Mouse (Mus musculus) embryonic facial prominence, embryonic 13.5 days (tissue): ENCODE data around the gene Olfr1443. TPM values are rescaled to one million over a fixed set of nuclear protein-coding genes. Genes with fewer than 3 reads are reported as not detected.
"Not testable (repeated sequence)": the region's sequence is repeated elsewhere in the genome, so short reads cannot be mapped to it uniquely, and the experiment has no call there.

Experiments used
- ATAC-seq: fragments of 200-750 bp; cut with Nextera tagmentation; 2 replicates; pipeline ENCODE4 v1.8.0; 2017; ENCODE audit warnings: low read depth; ENCODE audit not compliant: insufficient number of reproducible peaks, insufficient read depth, low FRiP score, low TSS enrichment
- H3K27ac ChIP-seq: fragments of 300-500 bp; sonication (generic); 2 replicates; pipeline ENCODE4 v1.5.1; 2015; ENCODE audit warnings: moderate library complexity, mild to moderate bottlenecking, inconsistent platforms
- H3K27me3 ChIP-seq: fragments of 300-500 bp; sonication (generic); 2 replicates; pipeline ENCODE4 v1.6.1; 2015; ENCODE audit warnings: mild to moderate bottlenecking, inconsistent platforms
- H3K36me3 ChIP-seq: fragments of 300-500 bp; sonication (generic); 2 replicates; pipeline ENCODE4 v1.6.1; 2015; ENCODE audit warnings: mild to moderate bottlenecking, inconsistent platforms
- H3K4me1 ChIP-seq: fragments of 300-500 bp; sonication (generic); 2 replicates; pipeline ENCODE4 v1.6.1; 2015; ENCODE audit warnings: inconsistent platforms
- H3K4me2 ChIP-seq: fragments of 300-500 bp; sonication (generic); 2 replicates; pipeline ENCODE4 v1.6.1; 2015; ENCODE audit warnings: moderate library complexity, mild to moderate bottlenecking, inconsistent platforms
- H3K4me3 ChIP-seq: fragments of 300-500 bp; sonication (generic); 2 replicates; pipeline ENCODE4 v1.5.1; 2015; ENCODE audit warnings: mild to moderate bottlenecking, inconsistent platforms
- H3K9ac ChIP-seq: fragments of 300-500 bp; sonication (generic); 2 replicates; pipeline ENCODE4 v1.6.1; 2015; ENCODE audit warnings: mild to moderate bottlenecking, inconsistent platforms
- H3K9me3 ChIP-seq: fragments of 300-500 bp; sonication (generic); 2 replicates; pipeline ENCODE4 v1.6.1; 2016; ENCODE audit warnings: inconsistent platforms
- WGBS: fragments of 180-500 bp; shearing (Covaris S2); methylation state at CpG from one replicate; pipeline ENCODE4 v1.1.7; 2015; ENCODE audit warnings: mixed read lengths; 5-methylcytosine and 5-hydroxymethylcytosine counted together
- polyA plus RNA-seq: library from polyadenylated mRNA; unstranded; fragments of >200 nt; fragmentation: Nextera tagmentation; extraction: Ambion mirVana; gene quantifications from 2 replicates; pipeline ENCODE4 v1.2.1, GENCODE M21; 2015

Gene Olfr1443
- polyA plus RNA-seq, 1 experiment from 2014 or later: not detected

DNA sequence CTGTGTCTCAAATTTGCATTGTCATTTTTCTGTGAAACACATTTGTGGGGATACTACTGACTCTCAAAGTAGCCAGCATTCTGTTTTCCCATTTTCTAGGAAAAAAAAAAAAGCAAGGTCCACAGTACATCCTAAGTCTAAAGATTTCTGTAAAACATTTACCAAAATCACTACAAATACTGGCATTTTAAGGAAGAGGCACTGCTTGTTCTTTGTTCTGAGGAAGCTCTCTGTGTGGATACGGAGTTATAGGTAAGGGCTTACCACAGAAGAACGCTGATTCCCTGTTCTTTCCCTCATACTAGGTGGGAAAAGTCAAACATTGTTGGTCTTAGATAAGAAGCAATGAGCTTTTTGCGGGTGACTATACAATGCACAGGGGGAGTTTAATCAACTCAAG lies 17.7 kb downstream of the Olfr1443 start, which contains the start of gene Keg1:
Gene Keg1, plus strand, starts transcription at position 197 of the 400 bp plus-strand sequence.
- WGBS: 79% methylated on average over 3 of the region's 3 CpGs
- no peak within 1 kb of the TSS for H3K4me3 ChIP-seq

DNA sequence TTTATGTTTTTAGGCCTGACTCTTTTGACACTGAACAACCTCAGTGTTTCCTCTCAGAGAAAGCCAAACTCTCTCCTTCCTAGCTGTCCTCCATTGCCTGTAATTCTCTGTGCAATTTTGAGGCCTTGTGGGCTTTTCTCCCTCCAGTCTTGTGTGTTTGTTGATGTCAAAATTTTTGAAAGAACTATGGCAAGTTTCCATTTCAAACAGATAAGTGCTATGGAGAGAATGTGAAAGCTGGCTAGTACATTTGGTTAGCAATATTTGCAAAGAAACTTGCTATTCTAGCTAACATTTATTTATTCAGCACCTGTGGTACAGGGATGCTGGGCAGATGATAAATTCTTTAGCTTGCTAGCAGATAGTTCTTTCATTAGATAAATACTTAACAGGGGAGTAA lies 18.3 kb downstream of the Olfr1443 start:
- no peak overlapping the region for H3K4me3 ChIP-seq
- no peaks in the 10 kb centered on the region for H3K4me1 ChIP-seq
- no peak overlapping the region for H3K9ac ChIP-seq
- H3K27me3 ChIP-seq: no peaks in the 10 kb centered on the region
- no peak overlapping the region for H3K4me2 ChIP-seq
- H3K9me3 ChIP-seq: no peaks in the 10 kb centered on the region
- H3K36me3 ChIP-seq: no peaks in the 10 kb centered on the region
- no peak overlapping the region for H3K27ac ChIP-seq
- ATAC-seq: no peak

More for the DNA sequence above, 17.7 kb downstream of the Olfr1443 start, which contains the start of gene Keg1:
- H3K36me3 ChIP-seq: no peaks in the 10 kb centered on the region
- H3K4me2 ChIP-seq: no peak within 1 kb of the TSS
- no peak within 1 kb of the TSS for H3K27ac ChIP-seq
- no peak within 1 kb of the TSS for H3K9ac ChIP-seq
- H3K27me3 ChIP-seq: no peaks in the 10 kb centered on the region
- no peak for ATAC-seq
- H3K9me3 ChIP-seq: no peaks in the 10 kb centered on the region
- no peaks in the 10 kb centered on the region for H3K4me1 ChIP-seq

DNA sequence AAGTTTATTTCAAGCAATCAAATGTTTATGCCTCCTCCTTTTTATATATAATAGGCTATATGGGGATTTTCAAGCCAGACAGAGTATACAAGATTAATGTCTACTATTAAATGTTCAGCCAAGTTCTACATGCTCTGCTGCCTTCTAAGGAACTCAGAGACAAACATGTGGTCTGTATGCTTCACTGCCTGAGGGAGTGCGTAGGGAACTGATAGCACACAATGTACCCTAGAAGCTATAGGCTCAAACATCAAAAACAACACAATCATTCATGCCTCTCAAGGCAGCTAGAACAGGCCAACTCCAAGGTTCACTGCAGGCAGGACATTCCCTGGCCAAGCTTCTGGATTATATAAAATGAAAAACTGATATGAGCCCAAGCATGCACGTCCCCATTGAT lies 30.5 kb downstream of the Olfr1443 start:
- no peak overlapping the region for H3K9ac ChIP-seq
- ATAC-seq: no peak
- no peak overlapping the region for H3K4me3 ChIP-seq
- H3K4me1 ChIP-seq: no peaks in the 10 kb centered on the region
- no peaks in the 10 kb centered on the region for H3K36me3 ChIP-seq
- 73% methylated on average over 2 of the region's 2 CpGs for WGBS
- no peak overlapping the region for H3K27ac ChIP-seq
- no peaks in the 10 kb centered on the region for H3K27me3 ChIP-seq
- no peaks in the 10 kb centered on the region for H3K9me3 ChIP-seq
- H3K4me2 ChIP-seq: no peak overlapping the region

DNA sequence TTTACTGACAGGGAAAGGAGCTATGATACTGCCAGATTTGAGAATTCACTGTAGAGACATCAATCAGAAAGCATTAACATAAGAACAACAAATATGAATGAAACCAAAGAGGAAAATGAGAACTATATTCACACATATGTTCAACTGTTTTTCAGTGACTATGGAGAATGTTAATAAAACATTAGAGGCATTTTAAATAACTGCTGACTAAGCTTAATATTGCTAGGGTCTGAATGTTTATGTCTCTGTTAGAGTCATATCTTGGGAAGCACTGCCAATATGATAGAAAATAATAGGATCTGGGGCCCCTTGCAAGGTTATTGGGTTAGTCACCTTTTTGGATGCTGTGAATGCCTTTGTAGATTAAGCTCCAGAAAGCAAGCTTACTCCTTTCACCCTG lies 31.1 kb downstream of the Olfr1443 start:
- ATAC-seq: no peak
- no peaks in the 10 kb centered on the region for H3K9me3 ChIP-seq
- H3K27me3 ChIP-seq: no peaks in the 10 kb centered on the region
- H3K4me3 ChIP-seq: no peak overlapping the region
- H3K4me1 ChIP-seq: no peaks in the 10 kb centered on the region
- H3K9ac ChIP-seq: no peak overlapping the region
- no peaks in the 10 kb centered on the region for H3K36me3 ChIP-seq
- H3K4me2 ChIP-seq: no peak overlapping the region
- H3K27ac ChIP-seq: no peak overlapping the region

DNA sequence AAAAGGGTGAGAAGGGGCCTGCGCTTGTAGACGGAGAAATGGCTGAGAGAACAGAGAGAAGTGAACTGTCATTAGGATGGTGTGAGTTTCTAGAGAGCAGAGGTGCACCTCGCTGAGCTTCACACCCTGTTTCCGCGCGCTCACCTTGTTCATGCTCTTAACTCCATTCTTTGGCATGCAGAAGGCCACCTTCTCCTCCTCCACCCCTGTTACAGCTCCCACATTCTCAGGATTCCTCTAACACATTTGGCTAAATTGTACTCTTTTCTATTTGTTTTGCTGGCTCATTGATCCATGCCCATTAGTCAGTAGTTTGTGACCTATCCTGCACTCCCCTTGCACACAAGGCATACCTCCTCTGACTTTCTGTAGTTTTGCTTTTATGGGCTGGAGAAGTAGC lies 41.3 kb downstream of the Olfr1443 start:
- H3K4me2 ChIP-seq: no peak overlapping the region
- no peaks in the 10 kb centered on the region for H3K9me3 ChIP-seq
- no peak for ATAC-seq
- H3K4me1 ChIP-seq: no peaks in the 10 kb centered on the region
- H3K27me3 ChIP-seq: no peaks in the 10 kb centered on the region
- H3K36me3 ChIP-seq: no peaks in the 10 kb centered on the region
- 74% methylated on average over 6 of the region's 6 CpGs for WGBS
- H3K9ac ChIP-seq: no peak overlapping the region
- H3K27ac ChIP-seq: no peak overlapping the region
- H3K4me3 ChIP-seq: no peak overlapping the region

DNA sequence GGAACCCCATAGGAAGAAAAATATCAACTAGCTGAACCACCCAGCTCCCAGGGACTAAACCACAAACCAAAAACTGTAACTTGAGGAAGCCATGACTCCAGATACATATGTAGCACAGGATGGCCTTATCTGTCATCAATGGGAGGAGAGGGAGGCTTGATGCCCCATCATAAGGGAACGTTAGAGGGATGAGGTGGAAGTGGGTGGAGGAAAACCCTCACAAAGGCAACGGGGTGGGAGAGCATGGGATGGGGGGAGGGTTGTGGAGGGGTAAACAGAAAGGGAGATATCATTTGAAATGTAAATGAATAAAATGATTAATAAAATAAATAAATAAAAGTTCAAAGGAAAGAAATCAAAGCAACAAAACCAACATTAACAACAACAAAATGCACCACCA lies 42.6 kb downstream of the Olfr1443 start:
- no peak for ATAC-seq
- 70% methylated on average over 2 of the region's 2 CpGs for WGBS
- H3K9ac ChIP-seq: no peak overlapping the region
- H3K4me1 ChIP-seq: no peaks in the 10 kb centered on the region
- H3K27me3 ChIP-seq: no peaks in the 10 kb centered on the region
- H3K4me3 ChIP-seq: no peak overlapping the region
- no peak overlapping the region for H3K4me2 ChIP-seq
- H3K27ac ChIP-seq: no peak overlapping the region
- no peaks in the 10 kb centered on the region for H3K36me3 ChIP-seq
- no peaks in the 10 kb centered on the region for H3K9me3 ChIP-seq

DNA sequence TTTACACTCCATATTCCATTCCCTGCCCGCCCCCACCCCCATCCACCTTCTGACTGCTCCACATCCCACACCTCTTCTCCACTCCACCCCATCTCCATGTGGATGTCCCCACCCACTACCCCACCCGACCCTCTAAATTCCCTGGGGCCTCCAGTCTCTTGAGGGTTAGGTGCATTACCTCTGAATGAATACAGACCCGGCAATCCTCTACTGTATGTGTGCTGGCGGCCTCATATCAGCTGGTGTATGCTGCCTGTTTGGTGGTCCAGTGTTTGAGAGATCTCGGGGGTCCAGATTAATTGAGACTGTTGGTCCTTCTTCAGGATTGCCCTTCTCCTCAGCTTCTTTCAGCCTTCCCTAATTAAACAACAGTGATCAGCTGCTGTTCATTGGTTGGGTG lies 43.0 kb downstream of the Olfr1443 start:
- ATAC-seq, H3K27me3 ChIP-seq, H3K27ac ChIP-seq, H3K9me3 ChIP-seq, H3K4me2 ChIP-seq, H3K4me1 ChIP-seq, H3K36me3 ChIP-seq, H3K4me3 ChIP-seq, H3K9ac ChIP-seq: not testable (repeated sequence)
- WGBS: 85% methylated on average over 5 of the region's 5 CpGs

DNA sequence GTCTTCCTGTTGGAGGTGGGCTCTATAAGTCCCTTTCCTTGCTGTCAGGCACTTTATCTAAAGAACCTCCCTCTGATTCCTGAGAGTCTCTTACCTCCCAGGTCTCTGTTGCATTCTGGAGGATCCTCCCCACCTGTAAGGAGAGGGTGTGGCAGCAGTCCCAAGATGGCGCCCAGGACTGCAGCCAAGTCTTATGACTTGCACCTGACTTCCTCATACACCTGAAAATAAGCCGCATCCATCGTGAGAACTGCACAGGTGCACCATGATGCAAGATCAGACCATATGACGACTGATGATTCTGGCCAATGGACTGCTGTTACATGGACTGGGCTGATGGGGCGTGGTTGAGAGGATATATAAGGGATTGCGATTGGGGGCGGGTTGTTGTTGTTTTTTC lies 43.7 kb downstream of the Olfr1443 start:
- not testable (repeated sequence) for H3K27ac ChIP-seq, H3K36me3 ChIP-seq, H3K4me1 ChIP-seq, H3K9ac ChIP-seq, H3K27me3 ChIP-seq, H3K4me3 ChIP-seq, H3K9me3 ChIP-seq, ATAC-seq, H3K4me2 ChIP-seq
- WGBS: 90% methylated on average over 7 of the region's 7 CpGs

DNA sequence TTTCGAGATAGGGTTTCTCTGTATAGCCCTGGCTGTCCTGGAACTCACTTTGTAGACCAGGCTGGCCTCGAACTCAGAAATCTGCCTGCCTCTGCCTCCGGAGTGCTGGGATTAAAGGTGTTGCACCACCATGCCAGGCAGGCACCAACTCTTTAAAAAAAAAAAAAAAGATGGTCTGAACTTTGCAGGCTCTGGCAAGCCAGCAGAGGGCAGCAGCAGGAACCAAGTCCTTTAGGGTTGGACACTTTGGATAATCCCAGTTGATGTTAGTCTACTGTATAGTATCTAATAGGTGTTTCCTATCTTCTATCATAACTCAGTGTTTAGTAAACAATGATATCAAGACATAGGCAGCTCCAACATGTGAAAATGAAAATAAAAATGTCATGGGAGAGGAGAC lies 44.4 kb downstream of the Olfr1443 start:
- Histone ChIP-seq H3K36me3 (no peaks in the 10 kb centered on the region), H3K9ac (no peak overlapping the region), H3K4me1 (no peaks in the 10 kb centered on the region), H3K4me2 (no peak overlapping the region), H3K9me3 (no peaks in the 10 kb centered on the region), H3K27me3 (no peaks in the 10 kb centered on the region), H3K27ac (no peak overlapping the region), H3K4me3 (no peak overlapping the region)
- ATAC-seq: no peak
- WGBS: 79% methylated on average over 3 of the region's 3 CpGs

DNA sequence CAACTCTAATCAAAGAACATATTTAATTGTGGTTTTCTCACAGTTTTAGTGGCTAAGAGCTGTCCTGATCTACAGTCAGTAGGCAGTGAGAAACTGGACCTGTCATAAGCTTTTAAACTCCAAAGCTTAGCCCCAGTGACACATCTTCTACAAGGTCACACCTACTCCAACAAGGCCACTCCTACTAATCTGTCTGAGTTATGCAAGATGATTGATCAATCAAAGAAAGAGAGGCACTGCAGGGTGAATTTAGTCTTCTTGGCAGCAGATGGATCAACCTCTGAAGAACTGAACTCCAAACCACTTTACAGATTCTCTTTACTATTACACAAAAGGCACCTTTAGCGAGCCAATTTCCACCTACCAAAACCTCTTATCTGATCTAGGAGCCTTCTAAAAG lies 47.9 kb downstream of the Olfr1443 start:
- H3K27me3 ChIP-seq: no peaks in the 10 kb centered on the region
- WGBS: 70% methylated on average over 1 of the region's 1 CpGs
- no peak overlapping the region for H3K9ac ChIP-seq
- H3K27ac ChIP-seq: no peak overlapping the region
- no peak overlapping the region for H3K4me2 ChIP-seq
- H3K4me3 ChIP-seq: no peak overlapping the region
- no peaks in the 10 kb centered on the region for H3K4me1 ChIP-seq
- no peaks in the 10 kb centered on the region for H3K36me3 ChIP-seq
- no peaks in the 10 kb centered on the region for H3K9me3 ChIP-seq
- ATAC-seq: no peak

DNA sequence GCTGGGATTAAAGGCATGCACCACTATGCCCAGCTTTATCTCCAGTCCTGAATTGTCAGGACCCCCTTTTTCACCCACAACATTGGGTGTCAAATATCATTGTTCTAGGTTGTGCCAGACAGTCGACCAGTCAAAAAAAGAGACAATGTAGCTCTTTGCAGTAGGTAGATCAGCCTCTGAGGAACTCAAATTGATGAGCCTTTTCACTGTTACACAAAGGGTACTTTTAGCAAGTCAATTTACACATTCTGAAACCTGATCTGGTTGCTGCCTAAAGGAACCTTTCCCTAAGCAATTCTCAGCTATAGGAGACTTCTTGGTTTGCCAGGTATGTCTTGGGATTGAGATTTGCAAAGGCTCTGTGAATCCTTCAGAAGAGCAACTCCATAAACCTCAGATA lies 53.1 kb downstream of the Olfr1443 start:
- H3K36me3 ChIP-seq: no peaks in the 10 kb centered on the region
- H3K4me2 ChIP-seq: no peak overlapping the region
- H3K27ac ChIP-seq: no peak overlapping the region
- H3K9me3 ChIP-seq: no peaks in the 10 kb centered on the region
- no peak overlapping the region for H3K4me3 ChIP-seq
- no peak overlapping the region for H3K9ac ChIP-seq
- WGBS: 63% methylated on average over 1 of the region's 1 CpGs
- no peaks in the 10 kb centered on the region for H3K27me3 ChIP-seq
- no peaks in the 10 kb centered on the region for H3K4me1 ChIP-seq
- ATAC-seq: no peak

DNA sequence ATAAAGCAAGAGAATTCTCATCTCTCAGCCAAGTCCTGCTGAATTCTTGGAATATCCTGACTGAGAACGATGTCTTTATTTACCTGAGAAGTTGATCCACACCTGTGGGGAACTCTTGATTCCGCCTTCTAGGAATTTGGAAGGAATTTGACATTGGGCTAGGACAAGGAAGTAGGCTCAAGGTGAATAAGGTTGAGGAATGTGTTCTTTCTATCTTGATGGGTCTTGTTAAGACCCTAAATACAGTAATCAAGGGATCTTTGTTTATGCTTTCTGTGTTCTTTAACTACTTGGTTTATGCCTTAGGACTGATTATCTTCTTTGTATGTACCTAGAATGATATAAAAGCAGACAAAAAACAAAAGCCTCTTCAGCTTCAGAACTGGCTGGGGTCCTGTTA lies 54.0 kb downstream of the Olfr1443 start:
- H3K27me3 ChIP-seq: no peaks in the 10 kb centered on the region
- no peaks in the 10 kb centered on the region for H3K4me1 ChIP-seq
- H3K27ac ChIP-seq: no peak overlapping the region
- 77% methylated on average over 2 of the region's 2 CpGs for WGBS
- no peak overlapping the region for H3K4me2 ChIP-seq
- no peaks in the 10 kb centered on the region for H3K36me3 ChIP-seq
- H3K4me3 ChIP-seq: no peak overlapping the region
- ATAC-seq: no peak
- no peak overlapping the region for H3K9ac ChIP-seq
- no peaks in the 10 kb centered on the region for H3K9me3 ChIP-seq
